Mouse (Mus musculus) forebrain, embryonic 14.5 days (tissue): ENCODE measurements at regions not wholly inside any gene's neighbourhood (a gene's known extent, or its start where the extent isn't known, plus 50 kb on each side); places are given as distances from the start of the nearest gene placed in this dataset.

Source experiments
- ATAC-seq: fragments of 200-750 bp; cut with Nextera tagmentation; 2 replicates; pipeline ENCODE4 v1.8.0; 2017; ENCODE audit warnings: mild to moderate bottlenecking, moderate library complexity
- DNase-seq: peaks from one replicate; pipeline ENCODE4 v3.0.0-alpha.2; 2015; ENCODE audit warnings: low spot score
- H3K27ac ChIP-seq: fragments of 300-500 bp; sonication (generic); 2 replicates; pipeline ENCODE4 v1.5.1; 2014; ENCODE audit warnings: low read depth, mild to moderate bottlenecking, control low read depth, low read length, moderate library complexity
- H3K27me3 ChIP-seq: fragments of 300-500 bp; sonication (generic); replicated peaks from 2 replicates; pipeline ENCODE4 v1.6.1; 2014; ENCODE audit warnings: low read length, control low read depth, mixed read lengths; ENCODE audit not compliant: control insufficient read depth, insufficient read depth
- H3K36me3 ChIP-seq: fragments of 300-500 bp; sonication (generic); 2 replicates; pipeline ENCODE4 v1.6.1; 2014; ENCODE audit warnings: low read length, control low read depth; ENCODE audit not compliant: control insufficient read depth, insufficient read depth
- H3K4me1 ChIP-seq: fragments of 300-500 bp; sonication (generic); 2 replicates; pipeline ENCODE4 v1.6.1; 2014; ENCODE audit warnings: antibody characterized with exemption, low read length, control low read depth; ENCODE audit not compliant: control insufficient read depth, insufficient read depth
- H3K4me2 ChIP-seq: fragments of 300-500 bp; sonication (generic); 2 replicates; pipeline ENCODE4 v1.6.1; 2014; ENCODE audit warnings: mild to moderate bottlenecking, control low read depth, low read length
- H3K4me3 ChIP-seq: fragments of 300-500 bp; sonication (generic); 2 replicates; pipeline ENCODE4 v1.5.1; 2014; ENCODE audit warnings: low read depth, low read length, control low read depth
- H3K9ac ChIP-seq: fragments of 300-500 bp; sonication (generic); 2 replicates; pipeline ENCODE4 v1.6.1; 2014; ENCODE audit warnings: mild to moderate bottlenecking, low read length, control low read depth, moderate library complexity
- H3K9me3 ChIP-seq: fragments of 300-500 bp; sonication (generic); replicated peaks from 2 replicates; pipeline ENCODE4 v1.6.1; 2016; ENCODE audit warnings: low read length, control low read depth, mixed read lengths; ENCODE audit not compliant: control insufficient read depth
- WGBS: fragments of 180-500 bp; shearing (Covaris S2); extraction: QIAGEN DNeasy Blood & Tissue Kit; methylation state at CpG from one replicate; pipeline ENCODE4 v1.1.7; 2014; 5-methylcytosine and 5-hydroxymethylcytosine counted together

GRCm38 (mm10) chr16:24318723-24319437 lies 74.4 kb upstream of the Lpp start:
- WGBS, result 89% methylated on average over 8 of the region's 8 CpGs
- no peak overlapping the region for H3K27ac ChIP-seq
- H3K4me1 ChIP-seq, result no peaks in the 10 kb centered on the region
- no peak for DNase-seq
- no peak for ATAC-seq
- H3K9me3 ChIP-seq, result no peaks in the 10 kb centered on the region
- H3K4me3 ChIP-seq, result no peak overlapping the region
- H3K36me3 ChIP-seq, result no peaks in the 10 kb centered on the region
- no peak overlapping the region for H3K4me2 ChIP-seq
- H3K27me3 ChIP-seq, result no peaks in the 10 kb centered on the region
- H3K9ac ChIP-seq, result no peak overlapping the region

- ATAC-seq (no peak), DNase-seq (no peak)
- no peaks in the 10 kb centered on the region for H3K4me1 ChIP-seq
- no peaks in the 10 kb centered on the region for H3K27me3 ChIP-seq
- no peak overlapping the region for H3K27ac ChIP-seq
- no peaks in the 10 kb centered on the region for H3K9me3 ChIP-seq
- no peak overlapping the region for H3K9ac ChIP-seq
- no peak overlapping the region for H3K4me2 ChIP-seq
- H3K4me3 ChIP-seq, result no peak overlapping the region
- WGBS, result 84% methylated on average over 7 of the region's 7 CpGs
- no peaks in the 10 kb centered on the region for H3K36me3 ChIP-seq
Observed at GRCm38 (mm10) chr16:24313544-24314326, 79.6 kb upstream of the Lpp start.

DNA sequence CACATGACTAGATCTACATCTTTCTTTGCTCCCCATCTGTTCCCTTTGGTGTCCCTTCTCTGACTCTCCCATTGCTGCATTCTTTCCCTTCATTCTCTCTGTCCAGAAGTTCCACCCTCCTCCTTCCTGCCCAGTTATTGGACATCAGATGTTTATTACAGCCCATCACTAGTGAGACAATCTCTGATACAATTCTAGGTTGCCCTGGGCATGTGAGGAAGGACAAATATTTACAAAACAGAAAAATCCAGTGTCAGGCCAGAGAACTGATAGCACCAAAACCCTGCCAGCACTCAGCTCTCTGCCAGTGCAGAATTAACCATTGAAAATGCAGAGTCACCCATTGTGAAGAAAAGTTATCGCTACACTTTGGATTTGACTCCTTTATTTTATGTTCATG lies 87.9 kb upstream of the Lpp start:
- whole genome bisulfite sequencing, result 93% methylated on average over 1 of the region's 1 CpGs
- no peaks in the 10 kb centered on the region for H3K9me3 ChIP-seq

DNA sequence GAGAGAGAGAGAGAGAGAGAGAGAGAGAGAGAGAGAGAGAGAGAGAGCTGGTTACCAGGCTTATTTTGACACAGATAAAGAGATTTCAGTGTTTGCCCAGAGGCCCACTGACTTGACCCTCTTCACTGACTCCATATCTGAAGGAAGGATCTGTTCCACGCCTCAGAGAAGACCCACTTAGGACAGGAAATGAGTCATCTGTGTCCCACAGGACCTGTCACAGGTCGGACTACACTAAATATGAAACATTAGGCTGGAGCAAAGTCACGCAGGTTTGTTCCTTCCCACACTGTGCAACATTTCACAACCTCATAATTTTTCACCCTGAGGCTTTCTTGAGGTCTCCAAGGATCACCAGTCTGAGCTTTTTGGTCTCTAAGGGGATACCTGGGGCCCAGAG lies 96.5 kb upstream of the Lpp start:
- no peak overlapping the region for H3K4me3 ChIP-seq
- no peaks in the 10 kb centered on the region for H3K4me1 ChIP-seq
- H3K27ac ChIP-seq, result no peak overlapping the region
- H3K27me3 ChIP-seq, result no peaks in the 10 kb centered on the region
- DNase-seq (no peak), ATAC-seq (no peak)
- H3K36me3 ChIP-seq, result no peaks in the 10 kb centered on the region
- H3K4me2 ChIP-seq, result no peak overlapping the region
- no peaks in the 10 kb centered on the region for H3K9me3 ChIP-seq
- no peak overlapping the region for H3K9ac ChIP-seq
- WGBS, result 80% methylated on average over 3 of the region's 3 CpGs

More for the DNA sequence above, 87.9 kb upstream of the Lpp start:
- no peak for ATAC-seq
- Histone ChIP-seq H3K27me3 (no peaks in the 10 kb centered on the region), H3K36me3 (no peaks in the 10 kb centered on the region), H3K4me3 (no peak overlapping the region), H3K27ac (no peak overlapping the region), H3K4me1 (no peaks in the 10 kb centered on the region), H3K9ac (no peak overlapping the region), H3K4me2 (no peak overlapping the region)
- DNase-seq, result no peak

DNA sequence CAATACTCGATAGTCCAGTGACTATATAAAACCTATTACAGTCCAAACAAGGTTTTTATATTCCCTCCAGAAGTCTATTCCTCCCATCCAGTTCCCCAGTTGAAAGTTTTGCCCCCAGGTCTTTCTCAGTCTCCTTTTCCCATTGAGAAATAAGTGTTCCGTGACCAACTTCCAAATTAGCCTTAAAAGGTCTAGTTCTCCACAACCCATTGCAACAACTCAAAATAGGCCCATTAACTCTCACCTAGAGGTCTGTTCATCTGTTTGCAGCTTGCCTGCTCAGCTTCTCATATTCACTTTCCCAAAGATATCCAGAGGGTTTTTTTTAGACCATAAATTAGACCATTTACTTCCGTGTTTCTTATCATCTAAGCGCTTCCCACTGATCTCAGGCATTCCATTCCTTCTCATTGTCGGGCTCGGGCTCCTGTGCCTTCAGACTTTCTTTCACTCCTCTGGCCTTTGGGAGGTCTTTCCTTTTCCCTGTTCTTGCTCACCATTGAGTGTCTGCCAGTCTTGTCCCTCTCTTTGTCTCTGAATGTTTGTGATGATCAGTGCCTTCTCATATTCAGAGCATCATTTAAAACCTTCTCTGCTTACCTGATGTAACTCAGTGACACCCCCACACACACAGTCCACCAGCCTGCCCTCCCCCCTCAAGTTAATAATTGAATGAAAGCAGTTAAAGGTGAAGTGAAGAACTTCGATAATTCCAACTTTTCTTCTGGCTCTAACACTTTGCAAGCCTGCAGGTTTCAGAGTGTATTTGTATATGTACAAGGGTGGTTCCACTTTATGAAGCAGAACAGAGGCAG lies 97.5 kb upstream of the Lpp start:
- Histone ChIP-seq H3K9ac (no peak overlapping the region), H3K4me1 (no peaks in the 10 kb centered on the region), H3K27me3 (no peaks in the 10 kb centered on the region), H3K9me3 (no peaks in the 10 kb centered on the region), H3K4me3 (no peak overlapping the region), H3K27ac (no peak overlapping the region), H3K4me2 (no peak overlapping the region), H3K36me3 (no peaks in the 10 kb centered on the region)
- ATAC-seq (no peak), DNase-seq (no peak)
- WGBS, result 80% methylated on average over 7 of the region's 7 CpGs

GRCm38 (mm10) chr16:24284215-24284614 lies 109.1 kb upstream of the Lpp start:
- no peak for DNase-seq
- Histone ChIP-seq H3K27ac (no peak overlapping the region), H3K4me2 (no peak overlapping the region), H3K36me3 (no peaks in the 10 kb centered on the region), H3K9ac (no peak overlapping the region), H3K4me3 (no peak overlapping the region), H3K4me1 (no peaks in the 10 kb centered on the region), H3K27me3 (no peaks in the 10 kb centered on the region), H3K9me3 (no peaks in the 10 kb centered on the region)
- 73% methylated on average over 3 of the region's 3 CpGs for WGBS
- no peak for ATAC-seq

DNA sequence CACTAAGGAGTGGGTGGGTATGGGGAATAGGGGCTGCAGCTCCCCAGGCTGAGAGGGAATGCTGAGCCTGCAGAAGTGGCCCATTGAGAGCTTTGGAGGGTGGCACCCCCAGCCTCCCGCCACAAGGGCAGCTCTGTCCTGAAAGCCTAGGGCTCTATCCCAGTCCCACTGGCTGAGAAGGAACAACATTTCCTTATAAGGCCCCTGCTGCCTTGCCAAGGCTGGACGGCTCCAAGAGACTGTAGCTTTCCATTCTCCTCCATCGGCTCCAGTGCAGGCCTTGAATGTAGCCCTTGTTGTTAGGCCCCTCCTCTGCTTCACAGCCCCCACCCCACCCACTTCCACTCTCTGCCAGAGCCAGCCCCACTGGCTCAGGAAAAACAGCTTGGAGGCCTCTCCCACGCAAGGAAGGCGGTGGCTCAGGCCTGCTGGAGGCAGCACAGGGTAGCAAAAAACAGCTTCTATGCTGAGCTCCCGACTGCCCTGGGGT lies 111.1 kb upstream of the Lpp start:
- DNase-seq (peak; percentile 67), ATAC-seq (peak; percentile 94)
- Histone ChIP-seq H3K4me1 (no peaks in the 10 kb centered on the region), H3K27ac (no peak overlapping the region), H3K9me3 (no peaks in the 10 kb centered on the region), H3K4me2 (no peak overlapping the region), H3K9ac (no peak overlapping the region), H3K27me3 (no peaks in the 10 kb centered on the region), H3K4me3 (no peak overlapping the region), H3K36me3 (no peaks in the 10 kb centered on the region)
- WGBS, result 22% methylated on average over 6 of the region's 6 CpGs

DNA sequence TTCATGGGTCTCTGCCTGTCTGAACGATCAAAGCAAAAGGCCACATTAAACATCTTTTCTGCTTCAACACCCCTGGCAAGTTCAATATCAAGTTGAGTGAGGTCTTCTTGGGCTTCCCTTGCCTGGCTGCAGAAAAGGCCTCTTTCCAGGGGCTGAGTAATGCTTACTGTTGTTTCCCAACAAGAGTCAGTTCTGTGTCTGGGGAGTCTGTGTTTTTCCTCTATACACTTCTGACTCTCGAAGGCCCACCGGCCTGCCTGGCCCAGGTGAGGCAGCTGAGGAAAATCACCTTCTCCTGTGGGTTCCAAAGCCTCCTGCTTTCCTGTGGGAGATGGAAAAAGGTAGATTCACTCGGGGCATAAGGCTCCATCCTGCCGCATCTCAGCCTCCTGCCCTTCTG lies 111.7 kb upstream of the Lpp start:
- ATAC-seq, result no peak
- no peaks in the 10 kb centered on the region for H3K27me3 ChIP-seq
- H3K9me3 ChIP-seq, result no peaks in the 10 kb centered on the region
- H3K36me3 ChIP-seq, result no peaks in the 10 kb centered on the region
- no peak overlapping the region for H3K27ac ChIP-seq
- no peaks in the 10 kb centered on the region for H3K4me1 ChIP-seq
- H3K9ac ChIP-seq, result no peak overlapping the region
- H3K4me3 ChIP-seq, result no peak overlapping the region
- no peak for DNase-seq
- 78% methylated on average over 5 of the region's 5 CpGs for WGBS
- no peak overlapping the region for H3K4me2 ChIP-seq
